Mouse (Mus musculus) limb, embryonic 12.5 days (tissue): ENCODE measurements around the gene Kmt2b. TPM values are rescaled to one million over a fixed set of nuclear protein-coding genes. Genes with fewer than 3 reads are reported as not detected.

Experiments
- ATAC-seq: fragments of 200-750 bp; cut with Nextera tagmentation; 2 replicates; pipeline ENCODE4 v1.8.0; 2017; ENCODE audit warnings: low read depth, moderate TSS enrichment; ENCODE audit not compliant: insufficient number of reproducible peaks, insufficient read depth, low FRiP score, low TSS enrichment
- H3K27ac ChIP-seq: fragments of 300-500 bp; sonication (generic); 2 replicates; pipeline ENCODE4 v1.5.1; 2016; ENCODE audit warnings: mild to moderate bottlenecking, moderate library complexity
- H3K27me3 ChIP-seq: fragments of 300-500 bp; sonication (generic); 2 replicates; pipeline ENCODE4 v1.6.1; 2016; ENCODE audit warnings: mild to moderate bottlenecking, moderate library complexity
- H3K36me3 ChIP-seq: fragments of 300-500 bp; sonication (generic); 2 replicates; pipeline ENCODE4 v1.6.1; 2016; ENCODE audit warnings: mild to moderate bottlenecking, moderate library complexity
- H3K4me1 ChIP-seq: fragments of 300-500 bp; sonication (generic); replicated peaks from 2 replicates; pipeline ENCODE4 v1.6.1; 2016
- H3K4me2 ChIP-seq: fragments of 300-500 bp; sonication (generic); 2 replicates; pipeline ENCODE4 v1.6.1; 2016; ENCODE audit warnings: mild to moderate bottlenecking, moderate library complexity
- H3K4me3 ChIP-seq: fragments of 300-500 bp; sonication (generic); replicated peaks from 2 replicates; pipeline ENCODE4 v1.5.1; 2016; ENCODE audit warnings: mild to moderate bottlenecking
- H3K9ac ChIP-seq: fragments of 300-500 bp; sonication (generic); replicated peaks from 2 replicates; pipeline ENCODE4 v1.6.1; 2016; ENCODE audit warnings: mild to moderate bottlenecking, moderate library complexity
- H3K9me3 ChIP-seq: fragments of 300-500 bp; sonication (generic); 2 replicates; pipeline ENCODE4 v1.6.1; 2016; ENCODE audit warnings: mild to moderate bottlenecking, moderate library complexity
- WGBS: fragments of 180-500 bp; shearing (Covaris S2); methylation state at CpG from one replicate; pipeline ENCODE4 v1.1.7; 2016; 5-methylcytosine and 5-hydroxymethylcytosine counted together
- polyA plus RNA-seq: library from polyadenylated mRNA; unstranded; fragments of >200 nt; fragmentation: Nextera tagmentation; extraction: Ambion mirVana; gene quantifications from 2 replicates; pipeline ENCODE4 v1.2.1, GENCODE M21; 2016

Gene Kmt2b
- polyA plus RNA-seq, 1 experiment from 2014 or later: 11.0 TPM

DNA sequence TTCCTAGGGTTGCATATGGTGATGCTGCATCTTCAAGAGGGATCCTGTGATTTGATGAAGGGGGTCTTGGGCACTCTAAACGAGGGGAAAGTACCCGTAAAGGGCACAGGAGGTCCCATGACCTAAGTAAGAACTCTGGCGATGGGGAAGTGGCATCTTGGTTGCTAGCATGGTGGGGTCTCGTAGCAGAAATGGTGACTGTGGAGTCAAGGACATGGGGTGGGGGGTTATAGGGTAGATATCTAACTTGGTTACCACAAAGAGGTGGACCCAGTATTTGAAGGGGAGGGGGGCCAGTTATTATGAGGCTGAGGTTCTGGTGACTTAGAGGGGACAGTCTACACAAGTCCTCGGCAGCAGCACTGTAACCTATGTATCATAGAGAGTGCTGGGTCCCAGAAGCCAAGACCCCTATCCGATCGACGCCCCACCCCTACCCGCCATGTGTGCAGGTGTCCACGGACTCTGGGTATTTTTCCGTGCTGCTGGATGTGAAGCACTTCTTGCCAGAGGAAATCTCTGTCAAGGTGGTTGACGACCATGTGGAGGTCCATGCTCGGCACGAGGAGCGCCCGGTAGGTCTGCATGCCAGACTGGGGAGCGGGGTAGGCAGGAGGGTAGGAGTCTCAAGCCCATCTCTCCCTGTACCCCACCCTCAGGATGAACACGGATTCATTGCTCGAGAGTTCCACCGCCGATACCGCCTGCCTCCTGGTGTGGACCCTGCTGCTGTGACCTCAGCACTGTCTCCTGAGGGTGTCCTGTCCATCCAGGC, 34.5 kb downstream of the Kmt2b start:
- Histone ChIP-seq H3K27me3 (no peaks in the 10 kb centered on the region), H3K27ac (no peak overlapping the region), H3K4me3 (peak overlapping the region; percentile 52), H3K4me1 (peaks cover 25% of the 10 kb centered on the region), H3K9me3 (no peaks in the 10 kb centered on the region), H3K36me3 (peaks cover 44% of the 10 kb centered on the region), H3K9ac (peak overlapping the region; percentile 75), H3K4me2 (peak overlapping the region; percentile 89)
- no peak for ATAC-seq
- WGBS: 88% methylated on average over 22 of the region's 22 CpGs

GRCm38 (mm10) chr7:30553021-30553589, 35.4 kb downstream of the Kmt2b start:
- Histone ChIP-seq H3K27me3 (no peaks in the 10 kb centered on the region), H3K4me1 (peaks cover 16% of the 10 kb centered on the region), H3K4me2 (peak overlapping the region; percentile 89), H3K36me3 (peaks cover 51% of the 10 kb centered on the region), H3K9me3 (no peaks in the 10 kb centered on the region), H3K27ac (peak overlapping the region; percentile 96), H3K9ac (peak overlapping the region; percentile 75), H3K4me3 (peak overlapping the region; percentile 52)
- 4% methylated on average over 23 of the region's 23 CpGs for WGBS
- ATAC-seq: no peak

- peaks cover 13% of the 10 kb centered on the region for H3K4me1 ChIP-seq
- peak within 1 kb of the TSS; percentile 89 for H3K4me2 ChIP-seq
- H3K36me3 ChIP-seq: peaks cover 52% of the 10 kb centered on the region
- no peaks in the 10 kb centered on the region for H3K9me3 ChIP-seq
- 1% methylated on average over 44 of the region's 44 CpGs for WGBS
- peak within 1 kb of the TSS; percentile 75 for H3K9ac ChIP-seq
- ATAC-seq: peak; percentile 94
- peak within 1 kb of the TSS; percentile 52 for H3K4me3 ChIP-seq
- no peaks in the 10 kb centered on the region for H3K27me3 ChIP-seq
- peak within 1 kb of the TSS; percentile 96 for H3K27ac ChIP-seq
These were observed 36.2 kb downstream of the Kmt2b start, which contains the start of the genes Hspb6 and Proser3 for GRCm38 (mm10) chr7:30552102-30553020. Gene Hspb6, plus strand, starts transcription at chr7:30552178. Gene Proser3, minus strand, starts transcription at chr7:30552299.

GRCm38 (mm10) chr7:30551445-30552101, 37.0 kb downstream of the Kmt2b start:
- whole genome bisulfite sequencing: 3% methylated on average over 10 of the region's 10 CpGs
- H3K4me2 ChIP-seq: peak overlapping the region; percentile 89
- H3K4me3 ChIP-seq: peak overlapping the region; percentile 52
- H3K9me3 ChIP-seq: no peaks in the 10 kb centered on the region
- no peaks in the 10 kb centered on the region for H3K27me3 ChIP-seq
- peaks cover 13% of the 10 kb centered on the region for H3K4me1 ChIP-seq
- peak; percentile 39 for ATAC-seq
- H3K27ac ChIP-seq: peak overlapping the region; percentile 96
- H3K9ac ChIP-seq: peak overlapping the region; percentile 57
- peaks cover 49% of the 10 kb centered on the region for H3K36me3 ChIP-seq

- H3K4me3 ChIP-seq: no peak overlapping the region
- H3K4me1 ChIP-seq: peaks cover 13% of the 10 kb centered on the region
- no peak overlapping the region for H3K4me2 ChIP-seq
- 0 out of 2 replicates have a peak overlapping the region, but pooled peaks have one; percentile 4 for H3K27ac ChIP-seq
- H3K27me3 ChIP-seq: no peaks in the 10 kb centered on the region
- H3K9ac ChIP-seq: no peak overlapping the region
- no peak for ATAC-seq
- H3K9me3 ChIP-seq: no peaks in the 10 kb centered on the region
- 89% methylated on average over 1 of the region's 1 CpGs for WGBS
- H3K36me3 ChIP-seq: peaks cover 48% of the 10 kb centered on the region
These were observed 37.9 kb downstream of the Kmt2b start for GRCm38 (mm10) chr7:30550603-30551002.

GRCm38 (mm10) chr7:30549880-30550279, 38.6 kb downstream of the Kmt2b start:
- no peaks in the 10 kb centered on the region for H3K27me3 ChIP-seq
- H3K4me3 ChIP-seq: no peak overlapping the region
- no peak overlapping the region for H3K4me2 ChIP-seq
- ATAC-seq: no peak
- WGBS: 96% methylated on average over 2 of the region's 2 CpGs
- H3K27ac ChIP-seq: no peak overlapping the region
- no peaks in the 10 kb centered on the region for H3K9me3 ChIP-seq
- H3K9ac ChIP-seq: no peak overlapping the region
- H3K4me1 ChIP-seq: peaks cover 13% of the 10 kb centered on the region
- peaks cover 46% of the 10 kb centered on the region for H3K36me3 ChIP-seq

DNA sequence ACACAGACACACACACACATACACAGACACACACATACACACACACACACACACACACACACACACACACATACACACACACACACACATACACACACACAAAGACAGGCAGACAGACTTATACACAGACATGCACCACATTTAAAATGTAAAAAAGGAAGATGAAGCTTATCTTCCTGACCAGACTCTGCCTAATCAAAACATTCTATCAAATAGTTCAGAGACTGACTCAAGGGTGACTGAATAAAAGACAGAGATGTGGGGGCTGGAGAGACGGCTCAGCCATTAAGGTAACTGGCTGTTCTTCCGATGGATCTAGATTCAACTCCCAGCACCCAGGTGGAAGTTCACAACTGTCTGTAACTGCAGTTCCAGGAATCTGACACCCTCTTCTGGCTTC, 44.2 kb downstream of the Kmt2b start:
- H3K9me3 ChIP-seq: no peaks in the 10 kb centered on the region
- no peaks in the 10 kb centered on the region for H3K27me3 ChIP-seq
- no peak overlapping the region for H3K4me2 ChIP-seq
- no peak overlapping the region for H3K27ac ChIP-seq
- H3K4me3 ChIP-seq: no peak overlapping the region
- no peak for ATAC-seq
- 97% methylated on average over 2 of the region's 2 CpGs for WGBS
- H3K36me3 ChIP-seq: peaks cover 81% of the 10 kb centered on the region
- H3K9ac ChIP-seq: no peak overlapping the region
- no peaks in the 10 kb centered on the region for H3K4me1 ChIP-seq

DNA sequence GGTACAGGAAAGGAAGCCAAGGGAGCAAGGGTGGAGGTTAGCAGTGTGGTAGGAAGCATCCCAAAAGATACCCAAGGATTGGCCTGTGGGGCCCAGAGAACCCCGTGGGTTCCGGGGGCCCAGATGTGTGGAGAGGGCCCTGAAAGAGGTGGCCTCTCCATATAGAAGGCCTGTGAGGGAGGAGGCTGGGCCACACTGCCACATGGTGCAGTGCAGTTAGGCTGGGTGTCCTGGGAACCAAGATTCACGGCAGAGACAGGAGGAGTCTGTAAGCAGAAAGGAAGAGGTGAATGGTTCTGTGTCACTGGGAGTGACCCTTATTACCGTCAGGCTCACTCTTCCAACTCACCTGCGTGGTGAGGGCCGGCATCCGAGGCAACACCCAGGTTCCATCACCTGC, 48.0 kb downstream of the Kmt2b start:
- Histone ChIP-seq H3K27me3 (no peaks in the 10 kb centered on the region), H3K9me3 (no peaks in the 10 kb centered on the region), H3K27ac (no peak overlapping the region), H3K4me3 (no peak overlapping the region), H3K9ac (no peak overlapping the region), H3K4me1 (no peaks in the 10 kb centered on the region; the same call in 1 of the 2 replicates), H3K4me2 (no peak overlapping the region), H3K36me3 (peaks cover 66% of the 10 kb centered on the region)
- 89% methylated on average over 7 of the region's 7 CpGs for WGBS
- ATAC-seq: no peak

DNA sequence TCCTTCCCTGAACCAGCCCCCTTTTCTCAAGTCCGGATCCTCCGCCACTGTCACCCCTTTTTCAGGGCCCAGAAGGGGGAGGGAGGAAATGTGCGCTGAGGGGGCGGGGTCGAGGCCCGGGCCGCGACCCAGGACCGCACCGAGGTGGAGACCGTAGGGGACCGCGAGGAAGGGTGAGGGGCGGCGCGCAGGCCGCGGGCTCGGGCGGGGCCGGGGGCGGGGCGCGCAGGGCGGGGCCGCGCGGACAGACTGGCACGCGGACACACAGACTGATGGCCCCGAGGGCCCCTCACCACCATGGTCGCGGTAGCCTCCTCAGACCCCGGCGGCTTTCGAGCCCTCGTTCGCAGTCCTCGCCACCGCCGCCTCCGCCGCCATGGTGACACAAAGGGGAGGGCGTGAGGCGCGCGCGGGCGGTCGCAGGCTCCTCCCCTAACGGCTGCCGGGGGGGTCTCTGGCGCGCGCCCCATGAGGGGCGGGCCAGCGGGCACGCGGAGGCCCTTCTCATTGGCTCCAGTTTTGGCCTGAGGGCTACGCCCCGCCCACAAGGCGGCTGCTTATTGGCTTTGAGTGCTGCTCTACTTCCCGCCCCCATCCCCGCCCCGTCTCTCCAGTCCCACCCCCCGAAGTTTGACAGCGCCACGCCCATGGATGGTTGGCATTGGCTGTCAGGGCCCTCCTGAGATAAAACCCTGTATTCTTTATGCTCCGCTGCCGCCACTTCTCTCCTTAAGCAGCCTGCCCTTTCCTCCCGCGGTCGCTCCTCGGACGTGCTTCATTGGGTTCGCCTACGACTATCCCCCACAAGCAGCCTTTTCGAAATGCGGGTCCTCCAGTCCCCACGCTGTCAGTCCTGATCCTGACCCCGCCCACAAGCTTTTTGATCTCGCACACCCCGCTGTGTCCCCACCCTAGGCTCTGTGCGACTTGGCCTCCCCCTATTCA, 53.6 kb downstream of the Kmt2b start, which contains the start of gene Arhgap33:
Gene Arhgap33 (minus strand): TSS at position 428 of the 945 bp plus-strand sequence.
- Histone ChIP-seq H3K9me3 (no peaks in the 10 kb centered on the region), H3K4me1 (peaks cover 15% of the 10 kb centered on the region), H3K36me3 (peaks cover 51% of the 10 kb centered on the region), H3K27ac (peak within 1 kb of the TSS; percentile 62; the same call in 1 of the 2 replicates), H3K4me3 (peak within 1 kb of the TSS; percentile 67), H3K9ac (peak within 1 kb of the TSS; percentile 71), H3K4me2 (peak within 1 kb of the TSS; percentile 85), H3K27me3 (no peaks in the 10 kb centered on the region)
- peak; percentile 87 for ATAC-seq
- under 1% methylated on average over 84 of the region's 84 CpGs for WGBS
